Mouse (Mus musculus) liver, embryonic 14.5 days (tissue): ENCODE measurements around the gene Vps54.

Experiments
- CTCF ChIP-seq: IDR thresholded peaks from 2 replicates; pipeline ENCODE4 v1.5.1; 2016; ENCODE audit warnings: antibody characterized with exemption, low read depth, control low read depth
- EP300 ChIP-seq: IDR thresholded peaks from 2 replicates; pipeline ENCODE4 v1.6.1; 2016; ENCODE audit warnings: antibody characterized with exemption, low read depth

- TF ChIP-seq CTCF (no peak), EP300 (no peak)
These were observed 3.7 kb upstream of the Vps54 start for GRCm38 (mm10) chr11:21235381-21235780.
